Mouse (Mus musculus) spleen, adult 2 months (tissue): ENCODE measurements around the gene Bpifa2.

Experiments used
- CTCF ChIP-seq: fragments of 200-500 bp; IDR thresholded peaks from 2 replicates; pipeline ENCODE4 v1.5.1; 2011; ENCODE audit warnings: mild to moderate bottlenecking, inconsistent platforms; ENCODE audit not compliant: insufficient read depth, insufficient read length, insufficient replicate concordance; ENCODE audit errors: extremely low read depth
- POLR2A ChIP-seq: fragments of 200-500 bp; IDR thresholded peaks from 2 replicates; pipeline ENCODE4 v1.6.1; 2011; ENCODE audit warnings: low read depth, low read length, inconsistent platforms

- no peak for TF ChIP-seq CTCF
- no peak for TF ChIP-seq POLR2A
Observed at GRCm38 (mm10) chr2:154017990-154018389, 9.9 kb downstream of the Bpifa2 start.
